Mouse (Mus musculus) MEL (cell line): ENCODE results near the gene Metap2. TPM values are rescaled to one million over a fixed set of nuclear protein-coding genes. Genes with fewer than 3 reads are reported as not detected.
A peak's percentile ranks its signal among the peaks of the same experiment; 100 is the strongest.

Source experiments
- DNase-seq: peaks from one replicate; pipeline ENCODE4 v3.0.0; 2011; ENCODE audit warnings: low read depth, low spot score
- H3K27ac ChIP-seq: 2 replicates; pipeline ENCODE4 v1.5.1; 2012; ENCODE audit warnings: low read depth, mild to moderate bottlenecking, control low read depth, low read length, moderate library complexity; ENCODE audit not compliant: control insufficient read depth
- H3K27me3 ChIP-seq, 2 experiments: fragments of 150-350 bp in 1 of 2; sonication (generic) in 1 of 2; 2 replicates each; pipeline ENCODE4 v1.6.1; 2012; ENCODE audit warnings: low read length in 2 of 2, mild to moderate bottlenecking in 2 of 2, improper control_type of control experiment in 1 of 2, moderate library complexity in 1 of 2; ENCODE audit not compliant: insufficient read depth in 2 of 2, control insufficient read depth in 1 of 2
- H3K36me3 ChIP-seq, 2 experiments: 2 replicates each; pipeline ENCODE4 v1.6.1; 2012 to 2014; ENCODE audit warnings: low read length in 2 of 2, improper control_type of control experiment in 1 of 2, inconsistent platforms in 1 of 2, mild to moderate bottlenecking in 1 of 2; ENCODE audit not compliant: insufficient read depth in 2 of 2, control insufficient read depth in 1 of 2
- H3K4me1 ChIP-seq, 2 experiments: fragments of 150-350 bp in 1 of 2; sonication (generic) in 1 of 2; 2 replicates each; pipeline ENCODE4 v1.6.1; 2012; ENCODE audit warnings: low read length in 2 of 2, improper control_type of control experiment in 1 of 2, mild to moderate bottlenecking in 1 of 2; ENCODE audit not compliant: insufficient read depth in 2 of 2, control insufficient read depth in 1 of 2
- H3K4me3 ChIP-seq, 2 experiments: fragments of 150-350 bp in 1 of 2; sonication (generic) in 1 of 2; 2 replicates each; pipeline ENCODE4 v1.5.1; 2012; ENCODE audit warnings: low read depth in 2 of 2, low read length in 2 of 2, mild to moderate bottlenecking in 2 of 2, moderate library complexity in 2 of 2, control low read depth in 1 of 2, improper control_type of control experiment in 1 of 2; ENCODE audit not compliant: control insufficient read depth in 1 of 2, insufficient read depth in 1 of 2
- H3K79me2 ChIP-seq: 2 replicates; pipeline ENCODE4 v1.6.1; 2012; ENCODE audit warnings: mild to moderate bottlenecking, low read length, moderate library complexity; ENCODE audit not compliant: control insufficient read depth, poor library complexity, insufficient read depth
- H3K9ac ChIP-seq: 2 replicates; pipeline ENCODE4 v1.6.1; 2012; ENCODE audit warnings: low read depth, mild to moderate bottlenecking, control low read depth, low read length, moderate library complexity; ENCODE audit not compliant: control insufficient read depth, poor library complexity, severe bottlenecking
- H3K9me3 ChIP-seq: fragments of 150-350 bp; sonication (generic); replicated peaks from 2 replicates; pipeline ENCODE4 v1.6.1; 2012; ENCODE audit warnings: mild to moderate bottlenecking, low read length, improper control_type of control experiment, moderate library complexity; ENCODE audit not compliant: insufficient read depth
- BHLHE40 ChIP-seq: IDR thresholded peaks from 2 replicates; pipeline ENCODE4 v1.6.1; 2012; ENCODE audit warnings: low read depth, mild to moderate bottlenecking, inconsistent platforms, low read length, improper control_type of control experiment, borderline replicate concordance
- CHD1 ChIP-seq: IDR thresholded peaks from 2 replicates; pipeline ENCODE4 v1.6.1; 2012; ENCODE audit warnings: low read depth, mild to moderate bottlenecking, inconsistent platforms, low read length, improper control_type of control experiment
- EP300 ChIP-seq, 2 experiments: IDR thresholded peaks; 2 replicates each; pipeline ENCODE4 v1.6.1; 2011; ENCODE audit warnings: improper control_type of control experiment in 2 of 2, low read length in 2 of 2, low read depth in 1 of 2, mild to moderate bottlenecking in 1 of 2
- GATA1 ChIP-seq: IDR thresholded peaks from 2 replicates; pipeline ENCODE4 v1.6.1; 2011; ENCODE audit warnings: low read depth, low read length, improper control_type of control experiment
- KAT2A ChIP-seq: conservative IDR thresholded peaks from 2 replicates; pipeline ENCODE4 v1.6.1; 2012; ENCODE audit warnings: low read depth, low read length, improper control_type of control experiment, inconsistent platforms
- MAFK ChIP-seq: IDR thresholded peaks from 2 replicates; pipeline ENCODE4 v1.6.1; 2011; ENCODE audit warnings: low read depth, mild to moderate bottlenecking, low read length, improper control_type of control experiment, borderline replicate concordance
- MAX ChIP-seq: IDR thresholded peaks from 2 replicates; pipeline ENCODE4 v1.6.1; 2011; ENCODE audit warnings: low read length, improper control_type of control experiment
- MAZ ChIP-seq: IDR thresholded peaks from 2 replicates; pipeline ENCODE4 v1.6.1; 2012; ENCODE audit warnings: low read depth, mild to moderate bottlenecking, inconsistent platforms, low read length, improper control_type of control experiment
- MEF2A ChIP-seq: IDR thresholded peaks from 2 replicates; pipeline ENCODE4 v1.6.1; 2014; ENCODE audit warnings: low read depth, mild to moderate bottlenecking, inconsistent platforms, low read length, improper control_type of control experiment; ENCODE audit not compliant: poor library complexity, insufficient replicate concordance, severe bottlenecking; ENCODE audit errors: extremely low read depth
- MYC ChIP-seq: IDR thresholded peaks from 2 replicates; pipeline ENCODE4 v1.6.1; 2011; ENCODE audit warnings: low read depth, mild to moderate bottlenecking, low read length, improper control_type of control experiment, moderate library complexity
- NRF1 ChIP-seq: IDR thresholded peaks from 2 replicates; pipeline ENCODE4 v1.6.1; 2014; ENCODE audit warnings: low read depth, mild to moderate bottlenecking, inconsistent platforms, low read length, improper control_type of control experiment, moderate library complexity; ENCODE audit not compliant: poor library complexity, insufficient read depth, severe bottlenecking
- POLR2A ChIP-seq, 2 experiments: IDR thresholded peaks; 2 replicates each; pipeline ENCODE4 v1.6.1; 2011 to 2012; ENCODE audit warnings: low read length in 2 of 2, mild to moderate bottlenecking in 2 of 2, control low read depth in 1 of 2, improper control_type of control experiment in 1 of 2, low read depth in 1 of 2, moderate library complexity in 1 of 2; ENCODE audit not compliant: control insufficient read depth in 1 of 2, insufficient read depth in 1 of 2, poor library complexity in 1 of 2
- POLR2AphosphoS2 ChIP-seq: IDR thresholded peaks from 2 replicates; pipeline ENCODE4 v1.6.1; 2011; ENCODE audit warnings: low read length, improper control_type of control experiment
- POLR2AphosphoS5 ChIP-seq: IDR thresholded peaks from 2 replicates; pipeline ENCODE4 v1.6.1; 2012; ENCODE audit warnings: low read depth, borderline replicate concordance, mild to moderate bottlenecking, inconsistent platforms, low read length, moderate library complexity, mixed read lengths
- RCOR1 ChIP-seq: IDR thresholded peaks from 2 replicates; pipeline ENCODE4 v1.6.1; 2012; ENCODE audit warnings: low read depth, mild to moderate bottlenecking, inconsistent platforms, low read length, improper control_type of control experiment
- SMC3 ChIP-seq: IDR thresholded peaks from 2 replicates; pipeline ENCODE4 v1.6.1; 2011; ENCODE audit warnings: low read depth, low read length, improper control_type of control experiment
- TBP ChIP-seq: IDR thresholded peaks from 2 replicates; pipeline ENCODE4 v1.8.0; 2011; ENCODE audit warnings: low read depth, low read length, improper control_type of control experiment
- TCF12 ChIP-seq: IDR thresholded peaks from 2 replicates; pipeline ENCODE4 v1.6.1; 2014; ENCODE audit warnings: low read depth, mild to moderate bottlenecking, inconsistent platforms, low read length, improper control_type of control experiment, moderate library complexity
- USF1 ChIP-seq: IDR thresholded peaks from 2 replicates; pipeline ENCODE4 v1.6.1; 2014; ENCODE audit warnings: low read depth, mild to moderate bottlenecking, inconsistent platforms, low read length, improper control_type of control experiment, moderate library complexity
- USF2 ChIP-seq, 2 experiments: IDR thresholded peaks; 2 replicates each; pipeline ENCODE4 v1.6.1; 2011 to 2012; ENCODE audit warnings: improper control_type of control experiment in 2 of 2, low read length in 2 of 2, borderline replicate concordance in 1 of 2, inconsistent platforms in 1 of 2, low read depth in 1 of 2, mild to moderate bottlenecking in 1 of 2; ENCODE audit not compliant: insufficient read depth in 1 of 2
- ZKSCAN1 ChIP-seq: IDR thresholded peaks from 2 replicates; pipeline ENCODE4 v1.6.1; 2012; ENCODE audit warnings: low read depth, mild to moderate bottlenecking, inconsistent platforms, low read length, improper control_type of control experiment, moderate library complexity
- ZNF384 ChIP-seq: IDR thresholded peaks from 2 replicates; pipeline ENCODE4 v1.6.1; 2012; ENCODE audit warnings: low read depth, mild to moderate bottlenecking, inconsistent platforms, low read length, improper control_type of control experiment
- polyA plus RNA-seq, 2 experiments: library from polyadenylated mRNA; stranded (reverse) in 1 of 2; unstranded in 1 of 2; fragments of >175 nt in 1 of 2; fragments of >200 nt in 1 of 2; gene quantifications; 2 replicates each; pipeline versions ENCODE4 v1.2.1 to v1.2.4; 2012; ENCODE audit warnings: low replicate concordance in 2 of 2, low read depth in 1 of 2; ENCODE audit not compliant: insufficient read length in 2 of 2, insufficient read depth in 1 of 2, missing spikeins in 1 of 2
- total RNA-seq: library from RNA; depleted of rRNA; stranded (reverse); fragments of 300-350 nt; gene quantifications from 2 replicates; pipeline ENCODE4 v1.2.3, GENCODE M21; 2012

Metap2 gene
- total and polyA plus RNA-seq, 3 experiments = 326 to 2,567 (median 921) TPM

- H3K27ac ChIP-seq = no peak overlapping the region
- H3K4me1 ChIP-seq = peaks cover 0 to 16% of the 10 kb centered on the region in 2 experiments; a peak in 3 of 4 replicates
- TF ChIP-seq NRF1 (no peak), MYC (no peak), BHLHE40 (no peak), MAX (no peak), MEF2A (no peak), POLR2AphosphoS5 (no peak), USF2 (IDR thresholded peaks at IDR 0.05; ENCODE audit: borderline replicate concordance in 1 of 2, insufficient read depth in 1 of 2, low read depth in 1 of 2, low read length in 2 of 2) (no peak), MAFK (no peak), ZKSCAN1 (no peak), ZNF384 (no peak), TCF12 (no peak), TBP (no peak), MAZ (no peak), EP300 (IDR thresholded peaks at IDR 0.05; ENCODE audit: low read depth in 1 of 2, low read length in 2 of 2) (no peak), POLR2AphosphoS2 (no peak), USF1 (no peak), CHD1 (no peak), KAT2A (no peak), POLR2A (IDR thresholded peaks at IDR 0.05; ENCODE audit: control insufficient read depth in 1 of 2, insufficient read depth in 1 of 2, low read depth in 1 of 2, low read length in 2 of 2, poor library complexity in 1 of 2) (no peak)
- H3K27me3 ChIP-seq = no peaks in the 10 kb centered on the region
- H3K79me2 ChIP-seq = no peaks in the 10 kb centered on the region
- no peaks in the 10 kb centered on the region for H3K9me3 ChIP-seq
- H3K36me3 ChIP-seq = peaks cover 0 to 7% of the 10 kb centered on the region in 2 experiments; a peak in 2 of 4 replicates
- H3K4me3 ChIP-seq = no peak overlapping the region
- DNase-seq = no peak
- no peak overlapping the region for H3K9ac ChIP-seq
Measured at GRCm38 (mm10) chr10:93931431-93931830, 34.5 kb upstream of the Metap2 start.

- TF ChIP-seq TCF12 (peak; percentile 8; the same call in 1 of the 2 replicates), ZNF384 (peak; percentile 87), EP300 (IDR thresholded peaks at IDR 0.05; ENCODE audit: low read depth in 1 of 2, low read length in 2 of 2) (peak in 1 of 2 experiments; percentile 15; a peak in 1 of 4 replicates), SMC3 (no peak), CHD1 (no peak), GATA1 (peak; percentile 21; the same call in 1 of the 2 replicates), ZKSCAN1 (no peak), NRF1 (no peak), RCOR1 (peak; percentile 7; the same call in 1 of the 2 replicates)
- Histone ChIP-seq H3K9me3 (no peaks in the 10 kb centered on the region), H3K4me1 (peaks cover 0 to 16% of the 10 kb centered on the region in 2 experiments; a peak in 3 of 4 replicates), H3K36me3 (peaks cover 0 to 7% of the 10 kb centered on the region in 2 experiments; a peak in 2 of 4 replicates), H3K27me3 (no peaks in the 10 kb centered on the region), H3K27ac (no peak overlapping the region), H3K4me3 (no peak overlapping the region), H3K9ac (no peak overlapping the region), H3K79me2 (no peaks in the 10 kb centered on the region)
- peak; percentile 78 for DNase-seq
Measured at GRCm38 (mm10) chr10:93930236-93930824, 33.4 kb upstream of the Metap2 start.
